Mouse (Mus musculus) lung, adult 2 months (tissue): ENCODE measurements around the gene Upk3bl.

Experiments used
- CTCF ChIP-seq: fragments of 200-500 bp; IDR thresholded peaks from 2 replicates; pipeline ENCODE4 v1.5.1; 2011; ENCODE audit warnings: mild to moderate bottlenecking, low read length, control low read depth; ENCODE audit not compliant: insufficient read depth
- POLR2A ChIP-seq: fragments of 200-500 bp; IDR thresholded peaks from 2 replicates; pipeline ENCODE4 v1.6.1; 2011; ENCODE audit warnings: low read depth, mild to moderate bottlenecking, control low read depth, low read length, borderline replicate concordance; ENCODE audit errors: extremely low read depth

DNA sequence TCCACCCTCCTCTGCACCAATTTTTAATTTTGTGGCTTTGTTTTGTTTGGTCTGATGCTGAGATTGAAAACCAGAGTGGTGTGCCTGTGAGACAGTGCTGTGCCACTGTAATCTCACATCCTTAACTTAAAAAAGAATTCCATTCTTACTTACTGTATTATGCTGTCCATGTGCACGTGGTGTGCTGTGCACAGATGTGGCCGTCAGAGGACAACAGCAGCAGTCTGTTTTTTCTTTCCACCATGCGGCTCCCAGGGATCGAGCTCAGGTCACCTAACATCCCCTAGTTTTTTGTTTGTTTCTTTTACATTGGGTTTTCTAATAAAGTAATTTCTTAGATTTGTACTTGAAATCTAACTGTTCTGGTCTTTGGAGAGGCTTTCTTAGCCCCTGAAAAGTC is 49.8 kb upstream of the Upk3bl start:
- TF ChIP-seq CTCF (no peak), POLR2A (no peak)
